Mouse (Mus musculus) small intestine, adult 2 months (tissue): ENCODE data around the gene Etv3.

Source experiments
- CTCF ChIP-seq: fragments of 200-500 bp; IDR thresholded peaks from 2 replicates; pipeline ENCODE4 v1.5.1; 2012; ENCODE audit warnings: low read depth, mild to moderate bottlenecking, control low read depth, inconsistent platforms, low read length, moderate library complexity, mixed read lengths; ENCODE audit not compliant: insufficient replicate concordance, insufficient read length; ENCODE audit errors: extremely low read depth
- POLR2A ChIP-seq: fragments of 200-500 bp; IDR thresholded peaks from 2 replicates; pipeline ENCODE4 v1.6.1; 2012; ENCODE audit warnings: low read depth, mild to moderate bottlenecking, control low read depth, inconsistent platforms, low read length, moderate library complexity

GRCm38 (mm10) chr3:87525837-87526570, 797 bp downstream of the Etv3 start:
- TF ChIP-seq CTCF (no peak), POLR2A (0 out of 2 replicates have a peak, but pooled peaks have one; percentile 28)
